Mouse (Mus musculus): ENCODE measurements around the gene Osbpl7. TPM values are rescaled to one million over a fixed set of nuclear protein-coding genes. Genes with fewer than 3 reads are reported as not detected.
A peak's percentile ranks its signal among the peaks of the same experiment; 100 is the strongest.

Osbpl7 gene
- total RNA-seq, 1 experiment: 6.6 TPM

GRCm38 (mm10) chr11:97114671-97115601 is 64.5 kb downstream of the Osbpl7 start, which contains the start of gene Tbx21:
TSS of gene Tbx21 (minus strand) at chr11:97115331.
- peak within 1 kb of the TSS; percentile 48 for H3K9ac ChIP-seq (ENCODE audit: insufficient read depth, low read depth, low read length, poor library complexity, severe bottlenecking)
- H3K9me3 ChIP-seq (ENCODE audit: control insufficient read depth, insufficient read depth, low read depth, low read length): no peaks in the 10 kb centered on the region
- peaks cover 0 to 8% of the 10 kb centered on the region in 2 experiments; a peak in 1 of 4 replicates for H3K4me1 ChIP-seq (ENCODE audit: control insufficient read depth in 2 of 2, insufficient read depth in 2 of 2, low read length in 2 of 2, poor library complexity in 1 of 2)
- H3K27ac ChIP-seq (ENCODE audit: insufficient read depth, low read depth, low read length, poor library complexity, severe bottlenecking): no peak within 1 kb of the TSS
- in situ Hi-C loops (cut with MboI; ENCODE audit: low sequenced_read_pairs in 2 of 2, unreplicated experiment in 2 of 2): no loop called here
- peak within 1 kb of the TSS; percentile 66 to 71 for H3K4me3 ChIP-seq (ENCODE audit: insufficient read depth in 1 of 2, low read depth in 1 of 2, low read length in 2 of 2, poor library complexity in 1 of 2, severe bottlenecking in 1 of 2)
- peak; percentile 27 for DNase-seq (ENCODE audit: low read depth, low spot score)
- TF ChIP-seq ZC3H11A (IDR thresholded peaks at IDR 0.05; ENCODE audit: borderline replicate concordance, low read depth, low read length) (no peak), HCFC1 (IDR thresholded peaks at IDR 0.05; ENCODE audit: borderline replicate concordance, insufficient read depth, low read length) (no peak), MAFK (IDR thresholded peaks at IDR 0.05; ENCODE audit: insufficient read depth, low read depth, low read length) (no peak), ZNF384 (IDR thresholded peaks at IDR 0.05; ENCODE audit: low read depth, low read length) (no peak), CHD2 (IDR thresholded peaks at IDR 0.05; ENCODE audit: low read depth, low read length) (no peak)
- no peaks in the 10 kb centered on the region for H3K36me3 ChIP-seq (ENCODE audit: control insufficient read depth, insufficient read depth, low read length, poor library complexity, severe bottlenecking)

DNA sequence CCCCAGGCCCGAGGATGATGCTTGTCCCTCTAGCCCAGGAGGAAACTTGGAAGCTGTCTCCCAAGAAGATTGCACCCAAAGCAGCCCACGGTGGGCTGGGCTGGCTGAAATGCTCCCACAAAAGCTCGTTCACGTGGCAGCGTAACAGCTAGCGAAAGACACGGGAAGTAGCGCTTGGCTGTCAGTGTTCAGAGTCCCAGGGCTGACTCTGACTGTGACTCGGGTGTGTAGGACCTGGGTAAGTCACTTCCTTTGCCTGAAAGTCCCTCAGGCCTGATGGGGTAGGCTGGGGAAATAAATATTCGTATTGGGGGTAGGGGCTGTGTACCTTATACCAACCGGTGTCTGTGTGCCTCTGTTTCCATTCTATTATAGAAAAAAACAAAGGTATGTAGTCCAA is 65.4 kb downstream of the Osbpl7 start:
- H3K9me3 ChIP-seq (ENCODE audit: control insufficient read depth, insufficient read depth, low read depth, low read length): no peaks in the 10 kb centered on the region
- H3K4me3 ChIP-seq (ENCODE audit: insufficient read depth in 1 of 2, low read depth in 1 of 2, low read length in 2 of 2, poor library complexity in 1 of 2, severe bottlenecking in 1 of 2): no peak overlapping the region
- no peaks in the 10 kb centered on the region for H3K36me3 ChIP-seq (ENCODE audit: control insufficient read depth, insufficient read depth, low read length, poor library complexity, severe bottlenecking)
- TF ChIP-seq MAFK (IDR thresholded peaks at IDR 0.05; ENCODE audit: insufficient read depth, low read depth, low read length) (no peak), ZNF384 (IDR thresholded peaks at IDR 0.05; ENCODE audit: low read depth, low read length) (no peak), HCFC1 (IDR thresholded peaks at IDR 0.05; ENCODE audit: borderline replicate concordance, insufficient read depth, low read length) (no peak), ZC3H11A (IDR thresholded peaks at IDR 0.05; ENCODE audit: borderline replicate concordance, low read depth, low read length) (no peak), CHD2 (IDR thresholded peaks at IDR 0.05; ENCODE audit: low read depth, low read length) (no peak)
- no peak overlapping the region for H3K9ac ChIP-seq (ENCODE audit: insufficient read depth, low read depth, low read length, poor library complexity, severe bottlenecking)
- no peak for DNase-seq (ENCODE audit: low read depth, low spot score)
- no peak overlapping the region for H3K27ac ChIP-seq (ENCODE audit: insufficient read depth, low read depth, low read length, poor library complexity, severe bottlenecking)
- peaks cover 0 to 8% of the 10 kb centered on the region in 2 experiments; a peak in 1 of 4 replicates for H3K4me1 ChIP-seq (ENCODE audit: control insufficient read depth in 2 of 2, insufficient read depth in 2 of 2, low read length in 2 of 2, poor library complexity in 1 of 2)
- in situ Hi-C loops (cut with MboI; ENCODE audit: low sequenced_read_pairs in 2 of 2, unreplicated experiment in 2 of 2): no loop called here

Other genes starting within 250 kb of the Osbpl7 start
- gene Nfe2l1, start 220.7 kb upstream of the Osbpl7 start, total RNA-seq (2012; rRNA removed): 166 and 208 TPM in 2 replicates
- gene Copz2, start 200.8 kb upstream of the Osbpl7 start, total RNA-seq (2012; rRNA removed): 2.5 and 5.5 TPM in 2 replicates
- gene Cdk5rap3, start 134.1 kb upstream of the Osbpl7 start, total RNA-seq (2012; rRNA removed): 87.5 and 134 TPM in 2 replicates
- 0.67 and 1.2 TPM in 2 replicates for gene Prr15l, start 122.5 kb upstream of the Osbpl7 start, total RNA-seq (2012; rRNA removed)
- 24.0 and 27.7 TPM in 2 replicates for gene Pnpo, start 106.6 kb upstream of the Osbpl7 start, total RNA-seq (2012; rRNA removed)
- gene Sp2, start 67.7 kb upstream of the Osbpl7 start, total RNA-seq (2012; rRNA removed): 4.5 and 5.4 TPM in 2 replicates
- gene Sp6, start 37.2 kb upstream of the Osbpl7 start, total RNA-seq (2012; rRNA removed): 3.2 and 5.0 TPM in 2 replicates
- 16.5 and 22.2 TPM in 2 replicates for gene Scrn2, start 20.7 kb upstream of the Osbpl7 start, total RNA-seq (2012; rRNA removed)
- gene Lrrc46, start 9.2 kb upstream of the Osbpl7 start, total RNA-seq (2012; rRNA removed): 0.42 and 0.54 TPM in 2 replicates
- gene Mrpl10, start 9.1 kb upstream of the Osbpl7 start, total RNA-seq (2012; rRNA removed): 55.3 and 70.3 TPM in 2 replicates
- 0.27 and 0.32 TPM in 2 replicates for gene Tbx21, start 64.7 kb downstream of the Osbpl7 start, total RNA-seq (2012; rRNA removed)
- gene Tbkbp1, start 100.9 kb downstream of the Osbpl7 start, total RNA-seq (2012; rRNA removed): 3.5 and 4.5 TPM in 2 replicates
- 272 and 369 TPM in 2 replicates for gene Kpnb1, start 137.3 kb downstream of the Osbpl7 start, total RNA-seq (2012; rRNA removed)
- 86.1 and 107 TPM in 2 replicates for gene Npepps, start 230.0 kb downstream of the Osbpl7 start, total RNA-seq (2012; rRNA removed)